Mouse (Mus musculus): ENCODE data around the gene Ppp4r3b. TPM values are rescaled to one million over a fixed set of nuclear protein-coding genes. Genes with fewer than 3 reads are reported as not detected.

Ppp4r3b gene
- polyA plus RNA-seq, 1 experiment from 2014 or later, result 71.1 TPM

DNA sequence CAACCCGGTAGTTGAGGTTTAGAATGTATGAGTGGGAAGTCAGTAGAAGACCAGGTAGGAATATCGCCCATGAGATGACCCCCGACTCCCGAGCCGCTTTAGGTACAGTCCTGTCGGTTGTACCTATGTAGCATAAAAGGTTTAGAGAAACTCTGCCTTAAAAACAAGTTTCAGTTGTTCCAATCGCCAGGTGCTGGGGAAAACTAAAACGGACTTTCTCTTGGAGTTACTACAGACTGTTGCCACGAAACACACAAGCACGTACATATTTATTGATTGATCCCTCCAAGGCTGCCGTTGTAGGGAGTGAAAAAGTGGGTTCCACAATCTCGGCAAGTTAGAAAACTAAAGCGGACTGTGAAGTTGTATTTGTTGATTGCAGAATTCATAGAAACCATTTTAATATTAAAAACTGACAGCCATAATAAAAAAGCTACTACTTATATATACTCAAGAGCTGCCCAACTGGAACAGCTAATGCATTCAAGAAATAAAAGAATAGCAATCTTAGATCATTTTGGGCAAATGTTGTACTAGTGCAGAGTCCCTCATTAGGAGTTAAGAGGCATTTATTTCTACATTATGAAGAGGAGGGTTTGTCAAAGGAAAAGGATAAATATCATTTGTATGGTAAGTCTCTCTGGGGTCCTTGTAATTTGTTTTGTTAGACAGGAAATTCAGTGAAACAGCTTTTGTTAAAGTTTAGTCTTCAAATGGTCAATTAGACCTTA lies 1.2 kb downstream of the Ppp4r3b start:
- H3K4me2 ChIP-seq (ENCODE audit: low read length), result peak overlapping the region; percentile 74
- DNase-seq (ENCODE audit: low spot score), result no peak
- peak overlapping the region; percentile 95 for H3K27ac ChIP-seq (ENCODE audit: low read depth, low read length)
- H3K9me3 ChIP-seq (replicated peaks; ENCODE audit: control insufficient read depth, low read length), result no peaks in the 10 kb centered on the region
- no peaks in the 10 kb centered on the region; the same call in 1 of the 2 replicates for H3K36me3 ChIP-seq (ENCODE audit: control insufficient read depth, insufficient read depth, low read length)
- peaks cover 6% of the 10 kb centered on the region for H3K4me1 ChIP-seq (ENCODE audit: control insufficient read depth, insufficient read depth, low read length)
- ATAC-seq, result no peak
- peak overlapping the region; percentile 94 for H3K9ac ChIP-seq (ENCODE audit: low read length)
- WGBS, result 6% methylated on average over 13 of the region's 13 CpGs
- H3K27me3 ChIP-seq (replicated peaks; ENCODE audit: control insufficient read depth, insufficient read depth, low read length), result no peaks in the 10 kb centered on the region
- H3K4me3 ChIP-seq (ENCODE audit: low read depth, low read length), result peak overlapping the region; percentile 91

DNA sequence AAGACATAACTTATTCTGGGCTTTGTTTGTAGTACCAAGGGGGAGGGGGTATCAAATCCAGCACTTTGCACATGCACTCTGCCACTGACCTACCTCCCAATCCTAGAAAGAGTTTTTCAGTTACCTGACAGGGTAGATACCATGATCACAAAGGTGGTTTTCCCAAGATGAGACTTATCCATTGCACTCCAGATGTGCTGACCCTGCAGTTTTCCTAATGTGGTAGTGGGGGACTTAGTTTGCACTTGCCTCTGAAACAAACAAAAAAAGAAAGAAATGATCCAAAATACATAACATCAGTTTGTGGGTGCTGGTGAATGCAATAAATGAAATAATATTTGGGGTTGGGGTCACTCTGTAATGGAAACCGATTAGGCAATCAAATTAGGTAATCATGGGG lies 6.6 kb downstream of the Ppp4r3b start:
- peaks cover 10% of the 10 kb centered on the region for H3K36me3 ChIP-seq (ENCODE audit: control insufficient read depth, insufficient read depth, low read length)
- H3K27me3 ChIP-seq (replicated peaks; ENCODE audit: control insufficient read depth, insufficient read depth, low read length), result no peaks in the 10 kb centered on the region
- ATAC-seq (no peak), DNase-seq (ENCODE audit: low spot score) (no peak)
- no peak overlapping the region for H3K9ac ChIP-seq (ENCODE audit: low read length)
- H3K9me3 ChIP-seq (replicated peaks; ENCODE audit: control insufficient read depth, low read length), result no peaks in the 10 kb centered on the region
- no peak overlapping the region for H3K27ac ChIP-seq (ENCODE audit: low read depth, low read length)
- 89% methylated on average over 1 of the region's 1 CpGs for WGBS
- H3K4me1 ChIP-seq (ENCODE audit: control insufficient read depth, insufficient read depth, low read length), result no peaks in the 10 kb centered on the region
- no peak overlapping the region for H3K4me3 ChIP-seq (ENCODE audit: low read depth, low read length)
- H3K4me2 ChIP-seq (ENCODE audit: low read length), result no peak overlapping the region

DNA sequence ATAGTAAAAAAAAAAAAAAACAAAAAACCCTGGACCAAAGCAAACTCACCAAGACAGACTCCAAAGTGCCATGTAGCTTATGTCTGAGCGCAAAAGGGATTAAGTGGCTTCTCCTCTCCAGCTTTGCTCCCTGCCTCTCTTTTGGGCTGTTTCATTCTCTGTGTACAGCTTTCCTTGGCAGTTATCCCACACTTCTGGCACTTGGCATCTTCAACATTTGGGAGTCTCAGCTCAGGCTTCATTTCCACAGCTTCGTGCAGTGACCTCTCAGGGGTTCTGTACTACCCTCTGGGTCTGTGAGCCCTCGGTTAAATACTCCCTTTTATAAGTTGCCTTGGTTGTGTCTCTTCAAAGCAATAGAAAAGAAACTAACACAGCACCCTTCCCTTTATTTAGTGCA lies 8.0 kb downstream of the Ppp4r3b start:
- no peak overlapping the region for H3K4me3 ChIP-seq (ENCODE audit: low read depth, low read length)
- H3K27me3 ChIP-seq (replicated peaks; ENCODE audit: control insufficient read depth, insufficient read depth, low read length), result no peaks in the 10 kb centered on the region
- H3K36me3 ChIP-seq (ENCODE audit: control insufficient read depth, insufficient read depth, low read length), result peaks cover 22% of the 10 kb centered on the region
- no peak overlapping the region for H3K4me2 ChIP-seq (ENCODE audit: low read length)
- no peaks in the 10 kb centered on the region for H3K4me1 ChIP-seq (ENCODE audit: control insufficient read depth, insufficient read depth, low read length)
- no peaks in the 10 kb centered on the region for H3K9me3 ChIP-seq (replicated peaks; ENCODE audit: control insufficient read depth, low read length)
- ATAC-seq (peak; percentile 72), DNase-seq (ENCODE audit: low spot score) (peak; percentile 81)
- 30% methylated on average over 3 of the region's 3 CpGs for WGBS
- H3K27ac ChIP-seq (ENCODE audit: low read depth, low read length), result no peak overlapping the region
- H3K9ac ChIP-seq (ENCODE audit: low read length), result no peak overlapping the region

DNA sequence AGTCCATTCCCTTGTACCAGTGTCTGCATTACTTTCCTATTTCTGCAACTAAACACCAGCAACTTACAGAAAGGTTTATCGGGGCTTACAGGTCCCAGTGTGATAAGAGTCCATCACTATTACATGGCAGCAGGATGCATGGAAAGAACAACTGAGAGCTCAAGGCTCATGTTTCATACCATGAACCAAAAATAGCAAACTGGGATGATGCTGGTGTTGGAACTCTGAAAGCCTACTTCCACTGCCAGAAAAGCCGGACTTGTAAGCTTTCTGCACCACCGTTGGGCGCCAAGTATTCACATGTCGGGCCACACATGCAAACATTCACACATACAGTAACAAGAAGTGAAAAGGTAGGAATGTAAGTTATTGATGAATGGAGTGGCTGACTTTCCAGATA lies 9.1 kb downstream of the Ppp4r3b start:
- Histone ChIP-seq H3K4me1 (ENCODE audit: control insufficient read depth, insufficient read depth, low read length) (no peaks in the 10 kb centered on the region), H3K9me3 (replicated peaks; ENCODE audit: control insufficient read depth, low read length) (no peaks in the 10 kb centered on the region), H3K4me3 (ENCODE audit: low read depth, low read length) (no peak overlapping the region), H3K27me3 (replicated peaks; ENCODE audit: control insufficient read depth, insufficient read depth, low read length) (no peaks in the 10 kb centered on the region), H3K4me2 (ENCODE audit: low read length) (no peak overlapping the region), H3K36me3 (ENCODE audit: control insufficient read depth, insufficient read depth, low read length) (peaks cover 33% of the 10 kb centered on the region), H3K27ac (ENCODE audit: low read depth, low read length) (no peak overlapping the region), H3K9ac (ENCODE audit: low read length) (no peak overlapping the region)
- DNase-seq (ENCODE audit: low spot score) (no peak), ATAC-seq (no peak)
- 95% methylated on average over 5 of the region's 5 CpGs for WGBS

DNA sequence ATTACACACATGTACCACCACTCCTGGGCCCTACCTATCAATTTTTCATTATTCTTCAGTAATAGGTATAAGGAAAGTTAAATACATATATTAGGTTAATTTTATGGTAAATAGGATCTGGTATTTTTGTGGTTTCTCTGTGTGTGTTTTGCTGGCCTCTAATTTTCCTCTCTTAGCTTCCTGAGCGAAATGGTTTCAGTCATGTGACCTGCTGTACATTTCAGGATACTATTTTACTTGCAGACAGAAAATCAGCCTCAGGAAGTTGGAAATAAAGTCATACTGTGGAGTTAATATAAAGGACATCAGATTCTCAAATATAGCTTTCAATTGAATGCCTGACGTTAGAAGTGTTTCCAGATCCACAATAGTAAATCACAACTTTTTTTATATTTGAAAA lies 16.3 kb downstream of the Ppp4r3b start:
- 86% methylated on average over 2 of the region's 2 CpGs for WGBS
- no peak overlapping the region for H3K4me2 ChIP-seq (ENCODE audit: low read length)
- H3K27me3 ChIP-seq (replicated peaks; ENCODE audit: control insufficient read depth, insufficient read depth, low read length), result no peaks in the 10 kb centered on the region
- H3K9ac ChIP-seq (ENCODE audit: low read length), result no peak overlapping the region
- peaks cover 58% of the 10 kb centered on the region for H3K36me3 ChIP-seq (ENCODE audit: control insufficient read depth, insufficient read depth, low read length)
- DNase-seq (ENCODE audit: low spot score) (no peak), ATAC-seq (no peak)
- H3K4me1 ChIP-seq (ENCODE audit: control insufficient read depth, insufficient read depth, low read length), result no peaks in the 10 kb centered on the region
- no peaks in the 10 kb centered on the region for H3K9me3 ChIP-seq (replicated peaks; ENCODE audit: control insufficient read depth, low read length)
- H3K4me3 ChIP-seq (ENCODE audit: low read depth, low read length), result no peak overlapping the region
- H3K27ac ChIP-seq (ENCODE audit: low read depth, low read length), result no peak overlapping the region

DNA sequence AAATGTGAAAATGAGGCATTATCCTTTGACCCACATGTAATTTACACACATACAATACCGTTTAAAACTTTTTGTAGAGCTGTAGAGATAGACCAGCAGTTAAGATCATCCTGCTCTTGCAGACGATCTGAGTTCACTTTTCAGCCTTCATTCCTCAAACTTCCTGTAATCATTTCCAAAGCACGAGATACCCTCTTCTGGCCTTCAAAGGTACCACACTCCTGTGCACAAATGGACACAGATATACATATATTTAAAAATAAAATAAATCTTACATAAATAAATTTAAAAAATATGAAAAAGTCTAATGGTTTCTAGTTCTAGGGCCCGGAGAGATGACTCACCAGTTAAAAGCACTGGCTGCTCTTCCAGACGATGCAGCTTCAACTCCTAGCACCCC lies 31.0 kb downstream of the Ppp4r3b start:
- ATAC-seq (no peak), DNase-seq (ENCODE audit: low spot score) (no peak)
- WGBS, result 90% methylated on average over 5 of the region's 5 CpGs
- no peak overlapping the region for H3K4me2 ChIP-seq (ENCODE audit: low read length)
- no peaks in the 10 kb centered on the region for H3K27me3 ChIP-seq (replicated peaks; ENCODE audit: control insufficient read depth, insufficient read depth, low read length)
- no peak overlapping the region for H3K27ac ChIP-seq (ENCODE audit: low read depth, low read length)
- no peak overlapping the region for H3K9ac ChIP-seq (ENCODE audit: low read length)
- no peaks in the 10 kb centered on the region for H3K4me1 ChIP-seq (ENCODE audit: control insufficient read depth, insufficient read depth, low read length)
- peaks cover 35% of the 10 kb centered on the region for H3K36me3 ChIP-seq (ENCODE audit: control insufficient read depth, insufficient read depth, low read length)
- no peaks in the 10 kb centered on the region for H3K9me3 ChIP-seq (replicated peaks; ENCODE audit: control insufficient read depth, low read length)
- no peak overlapping the region for H3K4me3 ChIP-seq (ENCODE audit: low read depth, low read length)

DNA sequence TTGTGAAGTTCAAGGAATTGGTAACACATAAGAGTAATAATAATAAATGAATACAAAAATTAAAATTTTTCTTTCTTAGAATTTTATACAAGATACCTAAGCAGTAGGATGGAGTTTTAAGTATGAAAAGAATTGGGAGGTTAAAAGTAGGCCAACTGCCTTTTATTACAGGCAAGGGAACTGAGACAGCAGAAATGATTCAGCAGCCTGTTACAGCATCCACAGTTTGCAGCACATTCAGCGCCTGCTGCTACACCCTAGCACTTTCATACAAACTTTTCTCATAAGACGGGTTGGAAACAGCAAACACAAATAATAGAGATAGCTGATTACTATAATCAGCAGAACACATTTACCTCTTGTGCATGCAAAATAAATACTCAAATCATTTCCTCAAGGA lies 37.1 kb downstream of the Ppp4r3b start:
- no peaks in the 10 kb centered on the region for H3K27me3 ChIP-seq (replicated peaks; ENCODE audit: control insufficient read depth, insufficient read depth, low read length)
- 92% methylated on average over 2 of the region's 2 CpGs for WGBS
- H3K9me3 ChIP-seq (replicated peaks; ENCODE audit: control insufficient read depth, low read length), result no peaks in the 10 kb centered on the region
- no peak overlapping the region for H3K9ac ChIP-seq (ENCODE audit: low read length)
- H3K4me1 ChIP-seq (ENCODE audit: control insufficient read depth, insufficient read depth, low read length), result no peaks in the 10 kb centered on the region
- H3K4me3 ChIP-seq (ENCODE audit: low read depth, low read length), result no peak overlapping the region
- ATAC-seq (no peak), DNase-seq (ENCODE audit: low spot score) (no peak)
- H3K36me3 ChIP-seq (ENCODE audit: control insufficient read depth, insufficient read depth, low read length), result peaks cover 39% of the 10 kb centered on the region
- no peak overlapping the region for H3K27ac ChIP-seq (ENCODE audit: low read depth, low read length)
- H3K4me2 ChIP-seq (ENCODE audit: low read length), result no peak overlapping the region

DNA sequence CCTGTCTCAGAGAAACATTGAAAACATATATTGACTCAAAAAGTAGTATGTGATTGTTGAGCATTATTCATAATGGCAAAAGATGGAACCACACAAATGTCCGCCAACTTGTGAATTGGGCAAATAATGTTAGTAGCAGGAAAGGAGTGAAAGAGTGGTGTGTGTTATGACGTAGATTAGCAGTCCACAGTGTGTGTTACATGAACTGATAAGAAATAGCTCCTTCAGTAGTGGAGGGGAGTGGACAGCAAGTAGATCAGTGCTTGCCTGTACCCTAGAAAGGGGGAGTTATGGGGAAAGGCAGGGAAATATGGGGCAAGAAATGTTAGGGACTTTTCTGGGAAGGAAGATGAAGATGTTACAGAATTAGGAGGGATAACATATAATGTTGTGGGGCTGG lies 43.5 kb downstream of the Ppp4r3b start:
- Histone ChIP-seq H3K4me3 (ENCODE audit: low read depth, low read length) (no peak overlapping the region), H3K9ac (ENCODE audit: low read length) (no peak overlapping the region), H3K4me2 (ENCODE audit: low read length) (no peak overlapping the region), H3K4me1 (ENCODE audit: control insufficient read depth, insufficient read depth, low read length) (no peaks in the 10 kb centered on the region), H3K27me3 (replicated peaks; ENCODE audit: control insufficient read depth, insufficient read depth, low read length) (no peaks in the 10 kb centered on the region), H3K27ac (ENCODE audit: low read depth, low read length) (no peak overlapping the region), H3K9me3 (replicated peaks; ENCODE audit: control insufficient read depth, low read length) (no peaks in the 10 kb centered on the region), H3K36me3 (ENCODE audit: control insufficient read depth, insufficient read depth, low read length) (peaks cover 69% of the 10 kb centered on the region)
- no peak for ATAC-seq
- DNase-seq (ENCODE audit: low spot score), result no peak
- 91% methylated on average over 2 of the region's 2 CpGs for WGBS

DNA sequence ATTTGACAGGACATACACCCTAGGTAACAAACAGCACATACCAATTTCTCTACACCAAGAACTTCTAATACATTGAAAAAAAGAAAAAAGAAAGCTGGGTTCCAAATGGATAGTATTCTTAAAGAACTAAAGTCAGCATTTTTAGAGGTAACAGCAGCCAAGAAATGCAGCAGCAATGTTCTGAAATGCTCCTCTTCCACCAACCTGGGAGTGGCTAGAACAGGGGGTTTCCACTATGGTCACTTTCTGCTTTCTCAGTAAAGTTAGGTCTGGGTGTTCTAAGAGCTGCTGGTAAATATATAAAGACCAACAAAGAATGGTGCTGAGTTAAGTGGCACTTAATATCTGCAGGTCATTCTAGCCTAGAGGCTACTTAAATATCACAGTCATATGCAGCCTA lies 46.4 kb downstream of the Ppp4r3b start:
- Histone ChIP-seq H3K4me3 (ENCODE audit: low read depth, low read length) (no peak overlapping the region), H3K4me1 (ENCODE audit: control insufficient read depth, insufficient read depth, low read length) (no peaks in the 10 kb centered on the region), H3K9me3 (replicated peaks; ENCODE audit: control insufficient read depth, low read length) (no peaks in the 10 kb centered on the region), H3K27ac (ENCODE audit: low read depth, low read length) (no peak overlapping the region), H3K27me3 (replicated peaks; ENCODE audit: control insufficient read depth, insufficient read depth, low read length) (no peaks in the 10 kb centered on the region), H3K4me2 (ENCODE audit: low read length) (no peak overlapping the region), H3K9ac (ENCODE audit: low read length) (no peak overlapping the region), H3K36me3 (ENCODE audit: control insufficient read depth, insufficient read depth, low read length) (peaks cover 74% of the 10 kb centered on the region)
- ATAC-seq, result no peak
- no peak for DNase-seq (ENCODE audit: low spot score)
